Mouse (Mus musculus) liver, embryonic 11.5 days (tissue): Measurements from ENCODE around the gene Uqcr11. TPM values are rescaled to one million over a fixed set of nuclear protein-coding genes. Genes with fewer than 3 reads are reported as not detected.

Experiments
- ATAC-seq: fragments of 200-750 bp; cut with Nextera tagmentation; replicated peaks from 2 replicates; pipeline ENCODE4 v1.8.0; 2017; ENCODE audit warnings: moderate number of reproducible peaks, mild to moderate bottlenecking, moderate TSS enrichment, moderate library complexity; ENCODE audit not compliant: low FRiP score
- DNase-seq: peaks from one replicate; pipeline ENCODE4 v3.0.0-alpha.2; 2017; ENCODE audit warnings: low spot score
- H3K27ac ChIP-seq: fragments of 300-500 bp; sonication (generic); 2 replicates; pipeline ENCODE4 v1.5.1; 2014; ENCODE audit warnings: mild to moderate bottlenecking, low read depth, low read length, control low read depth
- H3K27me3 ChIP-seq: fragments of 300-500 bp; sonication (generic); replicated peaks from 2 replicates; pipeline ENCODE4 v1.6.1; 2014; ENCODE audit warnings: low read length, mixed read lengths; ENCODE audit not compliant: control insufficient read depth, insufficient read depth
- H3K36me3 ChIP-seq: fragments of 300-500 bp; sonication (generic); 2 replicates; pipeline ENCODE4 v1.6.1; 2014; ENCODE audit warnings: mild to moderate bottlenecking, low read length, moderate library complexity, mixed read lengths; ENCODE audit not compliant: control insufficient read depth, insufficient read depth
- H3K4me1 ChIP-seq: fragments of 300-500 bp; sonication (generic); replicated peaks from 2 replicates; pipeline ENCODE4 v1.6.1; 2014; ENCODE audit warnings: low read length, mixed read lengths; ENCODE audit not compliant: control insufficient read depth, insufficient read depth
- H3K4me2 ChIP-seq: fragments of 300-500 bp; sonication (generic); 2 replicates; pipeline ENCODE4 v1.6.1; 2014; ENCODE audit warnings: mild to moderate bottlenecking, control low read depth, moderate library complexity
- H3K4me3 ChIP-seq: fragments of 300-500 bp; sonication (generic); 2 replicates; pipeline ENCODE4 v1.5.1; 2014; ENCODE audit warnings: low read depth, low read length, control low read depth
- H3K9ac ChIP-seq: fragments of 300-500 bp; sonication (generic); 2 replicates; pipeline ENCODE4 v1.6.1; 2014; ENCODE audit warnings: low read depth, low read length, control low read depth
- H3K9me3 ChIP-seq: fragments of 300-500 bp; sonication (generic); 2 replicates; pipeline ENCODE4 v1.6.1; 2016; ENCODE audit warnings: low read length, inconsistent platforms, mixed read lengths; ENCODE audit not compliant: control insufficient read depth
- WGBS: fragments of 180-500 bp; shearing (Covaris S2); extraction: QIAGEN DNeasy Blood & Tissue Kit; methylation state at CpG from one replicate; pipeline ENCODE4 v1.1.7; 2014; 5-methylcytosine and 5-hydroxymethylcytosine counted together
- polyA plus RNA-seq: library from polyadenylated mRNA; unstranded; fragments of >200 nt; fragmentation: Nextera tagmentation; extraction: Ambion mirVana; gene quantifications from 2 replicates; pipeline ENCODE4 v1.2.1, GENCODE M21; 2014

Gene Uqcr11
- 835 and 866 TPM in 2 replicates for polyA plus RNA-seq

DNA sequence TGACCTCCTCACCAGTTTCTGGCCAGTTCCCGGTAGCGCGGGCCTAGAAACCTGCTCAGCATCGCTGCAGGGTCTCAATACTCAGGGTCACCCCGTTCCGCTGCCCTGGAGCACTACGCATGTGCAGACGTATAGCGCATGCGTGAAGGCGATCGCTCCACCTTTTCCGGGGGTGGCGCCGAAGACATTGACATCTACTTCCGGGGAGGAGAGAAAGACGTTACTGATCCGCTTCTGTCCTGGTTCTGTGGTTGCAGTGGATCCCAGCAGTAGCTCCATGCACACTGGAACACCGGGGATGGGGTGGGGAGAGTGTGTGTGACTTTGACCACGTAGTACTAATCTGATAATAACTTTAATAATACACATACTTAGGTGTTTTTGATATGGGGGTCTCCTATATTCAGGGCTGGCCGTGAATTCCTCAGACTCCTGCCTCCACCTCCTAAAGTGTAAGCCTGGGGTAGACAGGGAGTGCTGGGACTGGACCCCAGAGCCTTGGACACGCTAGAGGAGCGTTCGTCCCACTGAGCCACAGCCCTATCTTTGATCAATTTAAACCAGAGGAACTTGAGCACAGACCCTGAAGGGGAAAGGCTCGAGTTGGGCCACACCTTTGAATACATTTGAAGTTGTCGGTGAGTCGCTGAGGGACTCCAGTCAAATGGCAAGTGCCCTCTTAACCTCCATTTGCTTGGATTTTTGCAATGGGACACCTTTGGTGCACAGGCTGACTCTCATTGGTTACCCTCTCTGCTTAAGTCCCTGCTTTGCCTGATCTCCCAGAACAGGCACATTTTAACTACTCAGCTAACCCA is at the start of gene Uqcr11:
Gene Uqcr11, minus strand, starts transcription at position 147 of the 818 bp plus-strand sequence.
- no peaks in the 10 kb centered on the region for H3K9me3 ChIP-seq
- peak within 1 kb of the TSS; percentile 84 for H3K9ac ChIP-seq
- under 1% methylated on average over 27 of the region's 27 CpGs for WGBS
- peak within 1 kb of the TSS; percentile 85 for H3K4me3 ChIP-seq
- peaks cover 24% of the 10 kb centered on the region for H3K4me1 ChIP-seq
- peaks cover 42% of the 10 kb centered on the region for H3K36me3 ChIP-seq
- H3K27ac ChIP-seq, result peak within 1 kb of the TSS; percentile 96
- ATAC-seq, result peak; percentile 77
- peak; percentile 85 for DNase-seq
- H3K4me2 ChIP-seq, result peak within 1 kb of the TSS; percentile 95
- H3K27me3 ChIP-seq, result no peaks in the 10 kb centered on the region

- Histone ChIP-seq H3K9me3 (no peaks in the 10 kb centered on the region), H3K36me3 (no peaks in the 10 kb centered on the region), H3K4me2 (no peak overlapping the region), H3K27ac (no peak overlapping the region), H3K4me3 (no peak overlapping the region), H3K4me1 (peaks cover 6% of the 10 kb centered on the region), H3K9ac (no peak overlapping the region), H3K27me3 (peaks cover 4% of the 10 kb centered on the region)
- WGBS, result 72% methylated on average over 5 of the region's 5 CpGs
- ATAC-seq, result no peak
- DNase-seq, result no peak
Measured at GRCm38 (mm10) chr10:80455697-80456096, 49.1 kb upstream of the Uqcr11 start.

GRCm38 (mm10) chr10:80454781-80455180 is 48.2 kb upstream of the Uqcr11 start:
- no peaks in the 10 kb centered on the region; the same call in 1 of the 2 replicates for H3K27me3 ChIP-seq
- no peak overlapping the region for H3K4me2 ChIP-seq
- 78% methylated on average over 5 of the region's 5 CpGs for WGBS

GRCm38 (mm10) chr10:80453601-80454000 is 47.0 kb upstream of the Uqcr11 start:
- Histone ChIP-seq H3K4me1 (peaks cover 12% of the 10 kb centered on the region), H3K4me3 (no peak overlapping the region), H3K36me3 (no peaks in the 10 kb centered on the region), H3K4me2 (no peak overlapping the region), H3K9ac (no peak overlapping the region), H3K27me3 (no peaks in the 10 kb centered on the region; the same call in none of the 2 replicates), H3K9me3 (no peaks in the 10 kb centered on the region), H3K27ac (peak overlapping the region; percentile 49; the same call in 1 of the 2 replicates)
- 41% methylated on average over 10 of the region's 10 CpGs for WGBS
- DNase-seq (no peak), ATAC-seq (no peak; the same call in 1 of the 2 replicates)

More at GRCm38 (mm10) chr10:80454781-80455180, 48.2 kb upstream of the Uqcr11 start:
- no peak for DNase-seq
- H3K4me3 ChIP-seq, result no peak overlapping the region
- no peaks in the 10 kb centered on the region for H3K9me3 ChIP-seq
- ATAC-seq, result no peak
- no peaks in the 10 kb centered on the region for H3K36me3 ChIP-seq
- H3K9ac ChIP-seq, result no peak overlapping the region
- H3K4me1 ChIP-seq, result peaks cover 10% of the 10 kb centered on the region
- no peak overlapping the region for H3K27ac ChIP-seq

DNA sequence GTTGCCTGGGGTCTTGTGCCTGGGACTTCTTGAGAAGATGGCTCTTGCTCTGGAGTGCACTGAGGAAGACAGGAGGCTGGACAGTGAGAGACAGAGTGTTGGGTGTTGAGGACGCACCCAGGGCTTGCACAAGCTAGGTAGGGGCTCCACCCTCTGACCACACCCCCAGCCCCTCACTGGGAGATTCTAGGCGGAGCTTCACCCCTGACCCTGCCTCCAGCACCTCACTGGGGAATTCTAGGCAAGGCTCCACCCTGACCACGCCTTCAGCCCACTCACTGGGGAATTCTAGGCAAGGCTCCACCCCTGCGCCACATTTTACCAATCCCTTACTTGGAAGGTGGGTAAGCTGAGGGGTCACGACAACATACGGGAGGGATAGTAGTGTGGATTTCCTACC is 44.0 kb upstream of the Uqcr11 start:
- ATAC-seq (peak; percentile 55), DNase-seq (no peak)
- 11% methylated on average over 6 of the region's 6 CpGs for WGBS
- 0 out of 2 replicates have a peak overlapping the region, but pooled peaks have one; percentile 4 for H3K4me3 ChIP-seq
- peaks cover 3% of the 10 kb centered on the region for H3K27me3 ChIP-seq
- H3K4me2 ChIP-seq, result peak overlapping the region; percentile 45
- H3K9me3 ChIP-seq, result no peaks in the 10 kb centered on the region
- H3K4me1 ChIP-seq, result peaks cover 27% of the 10 kb centered on the region
- no peak overlapping the region for H3K27ac ChIP-seq
- no peak overlapping the region for H3K9ac ChIP-seq
- H3K36me3 ChIP-seq, result no peaks in the 10 kb centered on the region

- DNase-seq (peak; percentile 72), ATAC-seq (peak; percentile 50)
- Histone ChIP-seq H3K9ac (peak overlapping the region; percentile 5; the same call in 1 of the 2 replicates), H3K4me1 (peaks cover 34% of the 10 kb centered on the region), H3K36me3 (no peaks in the 10 kb centered on the region), H3K27ac (no peak overlapping the region), H3K4me2 (peak overlapping the region; percentile 50), H3K4me3 (peak overlapping the region; percentile 17; the same call in 1 of the 2 replicates), H3K27me3 (peaks cover 6% of the 10 kb centered on the region), H3K9me3 (no peaks in the 10 kb centered on the region)
- 6% methylated on average over 26 of the region's 26 CpGs for WGBS
Measured at GRCm38 (mm10) chr10:80445898-80446601, 39.4 kb upstream of the Uqcr11 start.

GRCm38 (mm10) chr10:80445052-80445451 is 38.4 kb upstream of the Uqcr11 start:
- Histone ChIP-seq H3K4me3 (no peak overlapping the region), H3K27me3 (peaks cover 6% of the 10 kb centered on the region), H3K4me1 (peaks cover 27% of the 10 kb centered on the region), H3K36me3 (no peaks in the 10 kb centered on the region), H3K27ac (no peak overlapping the region), H3K9me3 (no peaks in the 10 kb centered on the region), H3K9ac (no peak overlapping the region), H3K4me2 (no peak overlapping the region)
- WGBS, result 30% methylated on average over 1 of the region's 1 CpGs
- no peak for DNase-seq
- ATAC-seq, result no peak

GRCm38 (mm10) chr10:80444339-80445045 is 37.9 kb upstream of the Uqcr11 start:
- ATAC-seq, result no peak
- 43% methylated on average over 5 of the region's 5 CpGs for WGBS

More at GRCm38 (mm10) chr10:80444339-80445045, 37.9 kb upstream of the Uqcr11 start:
- H3K27ac ChIP-seq, result 0 out of 2 replicates have a peak overlapping the region, but pooled peaks have one; percentile 13
- H3K27me3 ChIP-seq, result peaks cover 6% of the 10 kb centered on the region
- no peak overlapping the region for H3K4me2 ChIP-seq
- H3K9ac ChIP-seq, result no peak overlapping the region
- H3K4me1 ChIP-seq, result peaks cover 27% of the 10 kb centered on the region
- H3K36me3 ChIP-seq, result no peaks in the 10 kb centered on the region
- DNase-seq, result no peak
- no peaks in the 10 kb centered on the region for H3K9me3 ChIP-seq
- no peak overlapping the region for H3K4me3 ChIP-seq
